Mouse (Mus musculus): ENCODE results near the gene Rtel1. TPM values are rescaled to one million over a fixed set of nuclear protein-coding genes. Genes with fewer than 3 reads are reported as not detected.

The Rtel1 gene
- polyA plus RNA-seq, 1 experiment from 2014 or later, result 40.6 TPM

- WGBS, result 96% methylated on average over 3 of the region's 3 CpGs
Measured at GRCm38 (mm10) chr2:181394086-181394485, 74.5 kb downstream of the Rtel1 start.

GRCm38 (mm10) chr2:181397207-181397761 lies 77.7 kb downstream of the Rtel1 start:
- no peaks in the 10 kb centered on the region for H3K9me3 ChIP-seq
- H3K9ac ChIP-seq (replicated peaks), result no peak overlapping the region
- H3K4me3 ChIP-seq (replicated peaks), result no peak overlapping the region
- no peak overlapping the region for H3K27ac ChIP-seq
- no peak overlapping the region for H3K4me2 ChIP-seq (replicated peaks)
- peaks cover 8% of the 10 kb centered on the region; the same call in 1 of the 2 replicates for H3K4me1 ChIP-seq (replicated peaks)
- no peaks in the 10 kb centered on the region for H3K27me3 ChIP-seq
- peaks cover 7% of the 10 kb centered on the region; the same call in 1 of the 2 replicates for H3K36me3 ChIP-seq
- ATAC-seq, result no peak
- WGBS, result 80% methylated on average over 5 of the region's 5 CpGs

More at GRCm38 (mm10) chr2:181394086-181394485, 74.5 kb downstream of the Rtel1 start:
- no peak overlapping the region for H3K27ac ChIP-seq
- H3K9me3 ChIP-seq, result no peaks in the 10 kb centered on the region
- H3K4me1 ChIP-seq (replicated peaks), result no peaks in the 10 kb centered on the region
- no peak overlapping the region for H3K4me3 ChIP-seq (replicated peaks)
- H3K9ac ChIP-seq (replicated peaks), result no peak overlapping the region
- H3K36me3 ChIP-seq, result peaks cover 35% of the 10 kb centered on the region
- no peak overlapping the region for H3K4me2 ChIP-seq (replicated peaks)
- ATAC-seq, result no peak
- no peaks in the 10 kb centered on the region for H3K27me3 ChIP-seq

- H3K4me3 ChIP-seq (replicated peaks), result no peak overlapping the region
- no peak for ATAC-seq
- peaks cover 6% of the 10 kb centered on the region; the same call in 1 of the 2 replicates for H3K36me3 ChIP-seq
- H3K4me1 ChIP-seq (replicated peaks), result peaks cover 8% of the 10 kb centered on the region; the same call in 1 of the 2 replicates
- H3K9me3 ChIP-seq, result no peaks in the 10 kb centered on the region
- no peak overlapping the region for H3K4me2 ChIP-seq (replicated peaks)
- WGBS, result 32% methylated on average over 1 of the region's 1 CpGs
- no peak overlapping the region for H3K27ac ChIP-seq
- H3K27me3 ChIP-seq, result no peaks in the 10 kb centered on the region
- no peak overlapping the region for H3K9ac ChIP-seq (replicated peaks)
Measured at GRCm38 (mm10) chr2:181401497-181401896, 82.0 kb downstream of the Rtel1 start.

- Histone ChIP-seq H3K4me3 (replicated peaks) (no peak overlapping the region), H3K4me1 (replicated peaks) (peaks cover 8% of the 10 kb centered on the region; the same call in 1 of the 2 replicates), H3K36me3 (peaks cover 10% of the 10 kb centered on the region; the same call in 1 of the 2 replicates), H3K27ac (no peak overlapping the region), H3K9me3 (no peaks in the 10 kb centered on the region), H3K9ac (replicated peaks) (no peak overlapping the region), H3K27me3 (no peaks in the 10 kb centered on the region), H3K4me2 (replicated peaks) (no peak overlapping the region)
- ATAC-seq, result no peak
- WGBS, result 92% methylated on average over 3 of the region's 3 CpGs
Measured at GRCm38 (mm10) chr2:181403722-181404121, 84.2 kb downstream of the Rtel1 start.

Other genes starting within 250 kb of the Rtel1 start
- gene Kcnq2, start 184.4 kb upstream of the Rtel1 start, polyA plus RNA-seq (2015; fragmentation: Nextera tagmentation; extraction: Ambion mirVana), result 44.0 and 47.3 TPM in 2 replicates
- gene Eef1a2, start 162.7 kb upstream of the Rtel1 start, polyA plus RNA-seq (2015; fragmentation: Nextera tagmentation; extraction: Ambion mirVana), result 3.5 and 3.8 TPM in 2 replicates
- 470 and 482 TPM in 2 replicates for gene Ppdpf, start 132.5 kb upstream of the Rtel1 start, polyA plus RNA-seq (2015; fragmentation: Nextera tagmentation; extraction: Ambion mirVana)
- gene Ptk6, start 117.0 kb upstream of the Rtel1 start, polyA plus RNA-seq (2015; fragmentation: Nextera tagmentation; extraction: Ambion mirVana), result not detected in 2 replicates
- 0.10 TPM in 1 of 2 replicates, not detected in the other for gene Srms, start 106.6 kb upstream of the Rtel1 start, polyA plus RNA-seq (2015; fragmentation: Nextera tagmentation; extraction: Ambion mirVana)
- gene Fndc11, start 99.7 kb upstream of the Rtel1 start, polyA plus RNA-seq (2015; fragmentation: Nextera tagmentation; extraction: Ambion mirVana), result 0.13 TPM in 1 of 2 replicates, not detected in the other
- 0.34 TPM in 2 replicates for gene Helz2, start 77.7 kb upstream of the Rtel1 start, polyA plus RNA-seq (2015; fragmentation: Nextera tagmentation; extraction: Ambion mirVana)
- gene Gmeb2, start 31.7 kb upstream of the Rtel1 start, polyA plus RNA-seq (2015; fragmentation: Nextera tagmentation; extraction: Ambion mirVana), result 19.7 and 19.9 TPM in 2 replicates
- gene Stmn3, start 5.2 kb upstream of the Rtel1 start, polyA plus RNA-seq (2015; fragmentation: Nextera tagmentation; extraction: Ambion mirVana), result 996 and 1,042 TPM in 2 replicates
- 71.5 and 78.5 TPM in 2 replicates for gene Zgpat, start 45.2 kb downstream of the Rtel1 start, polyA plus RNA-seq (2015; fragmentation: Nextera tagmentation; extraction: Ambion mirVana)
- 91.6 and 95.9 TPM in 2 replicates for gene Arfrp1, start 45.7 kb downstream of the Rtel1 start, polyA plus RNA-seq (2015; fragmentation: Nextera tagmentation; extraction: Ambion mirVana)
- 42.1 and 46.7 TPM in 2 replicates for gene Lime1, start 60.3 kb downstream of the Rtel1 start, polyA plus RNA-seq (2015; fragmentation: Nextera tagmentation; extraction: Ambion mirVana)
- 24.1 and 24.3 TPM in 2 replicates for gene Zbtb46, start 139.7 kb downstream of the Rtel1 start, polyA plus RNA-seq (2015; fragmentation: Nextera tagmentation; extraction: Ambion mirVana)
- not detected in 2 replicates for gene Abhd16b, start 173.5 kb downstream of the Rtel1 start, polyA plus RNA-seq (2015; fragmentation: Nextera tagmentation; extraction: Ambion mirVana)
- gene Tpd52l2, start 177.4 kb downstream of the Rtel1 start, polyA plus RNA-seq (2015; fragmentation: Nextera tagmentation; extraction: Ambion mirVana), result 116 and 121 TPM in 2 replicates
- gene Dnajc5, start 200.7 kb downstream of the Rtel1 start, polyA plus RNA-seq (2015; fragmentation: Nextera tagmentation; extraction: Ambion mirVana), result 198 and 209 TPM in 2 replicates